Mouse (Mus musculus) forebrain, embryonic 14.5 days (tissue): Measurements from ENCODE around the gene Tapbp. TPM values are rescaled to one million over a fixed set of nuclear protein-coding genes. Genes with fewer than 3 reads are reported as not detected.
A peak's percentile ranks its signal among the peaks of the same experiment; 100 is the strongest.
"Not testable (repeated sequence)": the region's sequence is repeated elsewhere in the genome, so short reads cannot be mapped to it uniquely, and the experiment has no call there.

Experiments
- ATAC-seq: fragments of 200-750 bp; cut with Nextera tagmentation; 2 replicates; pipeline ENCODE4 v1.8.0; 2017; ENCODE audit warnings: mild to moderate bottlenecking, moderate library complexity
- DNase-seq: peaks from one replicate; pipeline ENCODE4 v3.0.0-alpha.2; 2015; ENCODE audit warnings: low spot score
- H3K27ac ChIP-seq: fragments of 300-500 bp; sonication (generic); 2 replicates; pipeline ENCODE4 v1.5.1; 2014; ENCODE audit warnings: low read depth, mild to moderate bottlenecking, control low read depth, low read length, moderate library complexity
- H3K27me3 ChIP-seq: fragments of 300-500 bp; sonication (generic); replicated peaks from 2 replicates; pipeline ENCODE4 v1.6.1; 2014; ENCODE audit warnings: low read length, control low read depth, mixed read lengths; ENCODE audit not compliant: control insufficient read depth, insufficient read depth
- H3K36me3 ChIP-seq: fragments of 300-500 bp; sonication (generic); 2 replicates; pipeline ENCODE4 v1.6.1; 2014; ENCODE audit warnings: low read length, control low read depth; ENCODE audit not compliant: control insufficient read depth, insufficient read depth
- H3K4me1 ChIP-seq: fragments of 300-500 bp; sonication (generic); 2 replicates; pipeline ENCODE4 v1.6.1; 2014; ENCODE audit warnings: antibody characterized with exemption, low read length, control low read depth; ENCODE audit not compliant: control insufficient read depth, insufficient read depth
- H3K4me2 ChIP-seq: fragments of 300-500 bp; sonication (generic); 2 replicates; pipeline ENCODE4 v1.6.1; 2014; ENCODE audit warnings: mild to moderate bottlenecking, control low read depth, low read length
- H3K4me3 ChIP-seq: fragments of 300-500 bp; sonication (generic); 2 replicates; pipeline ENCODE4 v1.5.1; 2014; ENCODE audit warnings: low read depth, low read length, control low read depth
- H3K9ac ChIP-seq: fragments of 300-500 bp; sonication (generic); 2 replicates; pipeline ENCODE4 v1.6.1; 2014; ENCODE audit warnings: mild to moderate bottlenecking, low read length, control low read depth, moderate library complexity
- H3K9me3 ChIP-seq: fragments of 300-500 bp; sonication (generic); replicated peaks from 2 replicates; pipeline ENCODE4 v1.6.1; 2016; ENCODE audit warnings: low read length, control low read depth, mixed read lengths; ENCODE audit not compliant: control insufficient read depth
- WGBS: fragments of 180-500 bp; shearing (Covaris S2); extraction: QIAGEN DNeasy Blood & Tissue Kit; methylation state at CpG from one replicate; pipeline ENCODE4 v1.1.7; 2014; 5-methylcytosine and 5-hydroxymethylcytosine counted together
- polyA plus RNA-seq: library from polyadenylated mRNA; unstranded; fragments of >200 nt; fragmentation: Nextera tagmentation; extraction: Ambion mirVana; gene quantifications from 2 replicates; pipeline ENCODE4 v1.2.1, GENCODE M21; 2014

The Tapbp gene
- polyA plus RNA-seq, 1 experiment from 2014 or later, result 14.1 TPM

GRCm38 (mm10) chr17:33891357-33891756 is 24.3 kb upstream of the Tapbp start:
- H3K27ac ChIP-seq, result no peak overlapping the region
- H3K27me3 ChIP-seq, result no peaks in the 10 kb centered on the region
- no peak overlapping the region for H3K4me2 ChIP-seq
- DNase-seq, result no peak
- H3K9ac ChIP-seq, result no peak overlapping the region
- H3K4me3 ChIP-seq, result no peak overlapping the region
- H3K9me3 ChIP-seq, result no peaks in the 10 kb centered on the region
- WGBS, result 73% methylated on average over 2 of the region's 2 CpGs
- peaks cover 4% of the 10 kb centered on the region; the same call in 1 of the 2 replicates for H3K4me1 ChIP-seq
- ATAC-seq, result no peak
- H3K36me3 ChIP-seq, result peaks cover under 1% of the 10 kb centered on the region; the same call in 1 of the 2 replicates

GRCm38 (mm10) chr17:33891892-33892291 is 23.8 kb upstream of the Tapbp start:
- not testable (repeated sequence) for DNase-seq, H3K27me3 ChIP-seq, H3K36me3 ChIP-seq, H3K4me3 ChIP-seq, H3K4me1 ChIP-seq, H3K4me2 ChIP-seq, ATAC-seq, H3K27ac ChIP-seq, H3K9ac ChIP-seq, H3K9me3 ChIP-seq
- 71% methylated on average over 6 of the region's 6 CpGs for WGBS

GRCm38 (mm10) chr17:33892429-33892828 is 23.3 kb upstream of the Tapbp start:
- no peaks in the 10 kb centered on the region for H3K9me3 ChIP-seq
- DNase-seq (no peak), ATAC-seq (no peak)
- WGBS, result 27% methylated on average over 7 of the region's 7 CpGs
- no peaks in the 10 kb centered on the region for H3K27me3 ChIP-seq
- H3K4me3 ChIP-seq, result no peak overlapping the region
- H3K9ac ChIP-seq, result no peak overlapping the region
- H3K4me2 ChIP-seq, result no peak overlapping the region
- H3K4me1 ChIP-seq, result peaks cover 4% of the 10 kb centered on the region; the same call in 1 of the 2 replicates
- H3K27ac ChIP-seq, result no peak overlapping the region
- no peaks in the 10 kb centered on the region for H3K36me3 ChIP-seq

- not testable (repeated sequence) for H3K4me1 ChIP-seq, H3K9me3 ChIP-seq, H3K4me3 ChIP-seq, H3K36me3 ChIP-seq, H3K27ac ChIP-seq, DNase-seq, H3K4me2 ChIP-seq, H3K27me3 ChIP-seq, H3K9ac ChIP-seq, ATAC-seq
- WGBS, result 81% methylated on average over 4 of the region's 4 CpGs
Observed at GRCm38 (mm10) chr17:33893011-33893410, 22.7 kb upstream of the Tapbp start.

- WGBS, result 43% methylated on average over 6 of the region's 6 CpGs
- no peaks in the 10 kb centered on the region for H3K36me3 ChIP-seq
- H3K4me1 ChIP-seq, result no peaks in the 10 kb centered on the region
- H3K27ac ChIP-seq, result no peak overlapping the region
- H3K9ac ChIP-seq, result no peak overlapping the region
- no peak overlapping the region for H3K4me2 ChIP-seq
- H3K4me3 ChIP-seq, result no peak overlapping the region
- H3K27me3 ChIP-seq, result no peaks in the 10 kb centered on the region
- ATAC-seq, result no peak
- no peaks in the 10 kb centered on the region for H3K9me3 ChIP-seq
- peak; percentile 73 for DNase-seq
Observed at GRCm38 (mm10) chr17:33897114-33897794, 18.4 kb upstream of the Tapbp start.

GRCm38 (mm10) chr17:33898193-33898592 is 17.5 kb upstream of the Tapbp start:
- not testable (repeated sequence) for DNase-seq, H3K27me3 ChIP-seq, H3K9me3 ChIP-seq, H3K4me2 ChIP-seq, H3K4me1 ChIP-seq, H3K4me3 ChIP-seq, H3K27ac ChIP-seq, ATAC-seq, H3K9ac ChIP-seq, H3K36me3 ChIP-seq
- WGBS, result 86% methylated on average over 4 of the region's 4 CpGs

- ATAC-seq (no peak), DNase-seq (no peak)
- Histone ChIP-seq H3K27ac (no peak overlapping the region), H3K4me2 (no peak overlapping the region), H3K9me3 (no peaks in the 10 kb centered on the region), H3K4me1 (no peaks in the 10 kb centered on the region), H3K36me3 (no peaks in the 10 kb centered on the region), H3K27me3 (no peaks in the 10 kb centered on the region), H3K9ac (no peak overlapping the region), H3K4me3 (no peak overlapping the region)
- WGBS, result 83% methylated on average over 4 of the region's 4 CpGs
Observed at GRCm38 (mm10) chr17:33899642-33900041, 16.1 kb upstream of the Tapbp start.

- no peak overlapping the region for H3K9ac ChIP-seq
Observed at GRCm38 (mm10) chr17:33900281-33900988, 15.3 kb upstream of the Tapbp start.

GRCm38 (mm10) chr17:33900989-33901314 is 14.7 kb upstream of the Tapbp start:
- no peak overlapping the region for H3K27ac ChIP-seq
- no peaks in the 10 kb centered on the region for H3K36me3 ChIP-seq
- WGBS, result 90% methylated on average over 4 of the region's 4 CpGs
- ATAC-seq (no peak), DNase-seq (no peak)
- H3K9me3 ChIP-seq, result no peaks in the 10 kb centered on the region
- no peaks in the 10 kb centered on the region for H3K27me3 ChIP-seq
- no peaks in the 10 kb centered on the region for H3K4me1 ChIP-seq
- H3K4me3 ChIP-seq, result no peak overlapping the region
- no peak overlapping the region for H3K9ac ChIP-seq
- H3K4me2 ChIP-seq, result no peak overlapping the region

More at GRCm38 (mm10) chr17:33900281-33900988, 15.3 kb upstream of the Tapbp start:
- Histone ChIP-seq H3K4me1 (no peaks in the 10 kb centered on the region), H3K27ac (no peak overlapping the region), H3K9me3 (no peaks in the 10 kb centered on the region), H3K4me3 (no peak overlapping the region), H3K36me3 (no peaks in the 10 kb centered on the region), H3K27me3 (no peaks in the 10 kb centered on the region), H3K4me2 (no peak overlapping the region)
- 74% methylated on average over 7 of the region's 7 CpGs for WGBS
- ATAC-seq (no peak), DNase-seq (no peak)
